Mouse (Mus musculus) heart, embryonic 10.5 days (tissue): Measurements from ENCODE around the gene Cabp2. TPM values are rescaled to one million over a fixed set of nuclear protein-coding genes. Genes with fewer than 3 reads are reported as not detected.

Experiments used
- DNase-seq: peaks from one replicate; pipeline ENCODE4 v3.0.0-alpha.2; 2017; ENCODE audit warnings: low spot score
- H3K27ac ChIP-seq: fragments of 300-500 bp; sonication (generic); 2 replicates; pipeline ENCODE4 v1.5.1; 2016; ENCODE audit warnings: mild to moderate bottlenecking
- H3K27me3 ChIP-seq: fragments of 300-500 bp; sonication (generic); 2 replicates; pipeline ENCODE4 v1.6.1; 2016; ENCODE audit warnings: mild to moderate bottlenecking; ENCODE audit not compliant: poor library complexity, insufficient read depth, severe bottlenecking
- H3K36me3 ChIP-seq: fragments of 300-500 bp; sonication (generic); 2 replicates; pipeline ENCODE4 v1.6.1; 2016; ENCODE audit warnings: mild to moderate bottlenecking, moderate library complexity
- H3K4me1 ChIP-seq: fragments of 300-500 bp; sonication (generic); 2 replicates; pipeline ENCODE4 v1.6.1; 2016; ENCODE audit warnings: mild to moderate bottlenecking
- H3K4me3 ChIP-seq: fragments of 300-500 bp; sonication (generic); 2 replicates; pipeline ENCODE4 v1.5.1; 2016; ENCODE audit warnings: mild to moderate bottlenecking, moderate library complexity
- H3K9me3 ChIP-seq: fragments of 300-500 bp; sonication (generic); 2 replicates; pipeline ENCODE4 v1.6.1; 2016; ENCODE audit warnings: mild to moderate bottlenecking, moderate library complexity
- WGBS: fragments of 180-500 bp; shearing (Covaris S2); methylation state at CpG from one replicate; pipeline ENCODE4 v1.1.7; 2016; 5-methylcytosine and 5-hydroxymethylcytosine counted together
- polyA plus RNA-seq: library from polyadenylated mRNA; unstranded; fragments of >200 nt; fragmentation: Nextera tagmentation; extraction: Ambion mirVana; gene quantifications from 2 replicates; pipeline ENCODE4 v1.2.1, GENCODE M21; 2016

Gene Cabp2
- polyA plus RNA-seq, 1 experiment from 2014 or later = not detected

GRCm38 (mm10) chr19:4072706-4073424 lies 8.5 kb upstream of the Cabp2 start:
- no peaks in the 10 kb centered on the region for H3K4me1 ChIP-seq
- no peaks in the 10 kb centered on the region for H3K27me3 ChIP-seq
- H3K4me3 ChIP-seq = no peak overlapping the region
- DNase-seq = peak; percentile 63
- H3K36me3 ChIP-seq = no peaks in the 10 kb centered on the region
- 82% methylated on average over 6 of the region's 6 CpGs for WGBS
- H3K9me3 ChIP-seq = no peaks in the 10 kb centered on the region
- H3K27ac ChIP-seq = no peak overlapping the region

GRCm38 (mm10) chr19:4075531-4075930 lies 5.8 kb upstream of the Cabp2 start:
- no peaks in the 10 kb centered on the region for H3K4me1 ChIP-seq
- DNase-seq = no peak
- H3K36me3 ChIP-seq = no peaks in the 10 kb centered on the region
- H3K27ac ChIP-seq = no peak overlapping the region
- WGBS = 78% methylated on average over 1 of the region's 1 CpGs
- H3K27me3 ChIP-seq = peaks cover 4% of the 10 kb centered on the region; the same call in 1 of the 2 replicates
- H3K9me3 ChIP-seq = no peaks in the 10 kb centered on the region
- H3K4me3 ChIP-seq = no peak overlapping the region

GRCm38 (mm10) chr19:4079594-4079993 lies 1.8 kb upstream of the Cabp2 start:
- no peaks in the 10 kb centered on the region for H3K9me3 ChIP-seq
- 65% methylated on average over 1 of the region's 1 CpGs for WGBS
- no peaks in the 10 kb centered on the region for H3K36me3 ChIP-seq
- H3K4me3 ChIP-seq = no peak overlapping the region
- peaks cover 32% of the 10 kb centered on the region for H3K27me3 ChIP-seq
- no peak for DNase-seq
- H3K27ac ChIP-seq = no peak overlapping the region
- H3K4me1 ChIP-seq = no peaks in the 10 kb centered on the region

- H3K27ac ChIP-seq = no peak overlapping the region
- WGBS = 58% methylated on average over 8 of the region's 8 CpGs
- no peaks in the 10 kb centered on the region for H3K9me3 ChIP-seq
- H3K4me3 ChIP-seq = no peak overlapping the region
- no peaks in the 10 kb centered on the region for H3K36me3 ChIP-seq
- H3K4me1 ChIP-seq = no peaks in the 10 kb centered on the region
- peaks cover 34% of the 10 kb centered on the region for H3K27me3 ChIP-seq
- DNase-seq = no peak
Observed at GRCm38 (mm10) chr19:4080511-4081009, 818 bp upstream of the Cabp2 start.

- H3K4me3 ChIP-seq = no peak overlapping the region
- no peak overlapping the region for H3K27ac ChIP-seq
- no peak for DNase-seq
- no peaks in the 10 kb centered on the region for H3K9me3 ChIP-seq
- H3K36me3 ChIP-seq = no peaks in the 10 kb centered on the region
- H3K27me3 ChIP-seq = peaks cover 46% of the 10 kb centered on the region
- H3K4me1 ChIP-seq = no peaks in the 10 kb centered on the region
- WGBS = 77% methylated on average over 11 of the region's 11 CpGs
Observed at GRCm38 (mm10) chr19:4082219-4082965, 1.0 kb downstream of the Cabp2 start.

GRCm38 (mm10) chr19:4083316-4083715 lies 1.9 kb downstream of the Cabp2 start:
- H3K9me3 ChIP-seq = no peaks in the 10 kb centered on the region
- H3K36me3 ChIP-seq = no peaks in the 10 kb centered on the region
- DNase-seq = no peak
- 70% methylated on average over 7 of the region's 7 CpGs for WGBS
- no peaks in the 10 kb centered on the region for H3K4me1 ChIP-seq
- H3K27me3 ChIP-seq = peaks cover 46% of the 10 kb centered on the region
- H3K4me3 ChIP-seq = no peak overlapping the region
- H3K27ac ChIP-seq = no peak overlapping the region

- H3K9me3 ChIP-seq = no peaks in the 10 kb centered on the region
- peaks cover 49% of the 10 kb centered on the region for H3K27me3 ChIP-seq
- no peaks in the 10 kb centered on the region for H3K4me1 ChIP-seq
- no peak overlapping the region for H3K4me3 ChIP-seq
- no peaks in the 10 kb centered on the region for H3K36me3 ChIP-seq
- no peak overlapping the region for H3K27ac ChIP-seq
- DNase-seq = no peak
- WGBS = 25% methylated on average over 8 of the region's 8 CpGs
Observed at GRCm38 (mm10) chr19:4083826-4084225, 2.4 kb downstream of the Cabp2 start.

- peaks cover 52% of the 10 kb centered on the region for H3K27me3 ChIP-seq
- H3K4me3 ChIP-seq = no peak overlapping the region
- WGBS = 89% methylated on average over 1 of the region's 1 CpGs
- no peaks in the 10 kb centered on the region for H3K36me3 ChIP-seq
- no peaks in the 10 kb centered on the region for H3K9me3 ChIP-seq
- no peak overlapping the region for H3K27ac ChIP-seq
- peak; percentile 58 for DNase-seq
- H3K4me1 ChIP-seq = no peaks in the 10 kb centered on the region
Observed at GRCm38 (mm10) chr19:4084984-4085383, 3.6 kb downstream of the Cabp2 start.

GRCm38 (mm10) chr19:4086156-4086555 lies 4.8 kb downstream of the Cabp2 start:
- peaks cover 52% of the 10 kb centered on the region for H3K27me3 ChIP-seq
- no peak overlapping the region for H3K27ac ChIP-seq
- no peaks in the 10 kb centered on the region for H3K9me3 ChIP-seq
- 81% methylated on average over 15 of the region's 15 CpGs for WGBS
- no peaks in the 10 kb centered on the region for H3K4me1 ChIP-seq
- no peak overlapping the region for H3K4me3 ChIP-seq
- peak; percentile 69 for DNase-seq
- H3K36me3 ChIP-seq = no peaks in the 10 kb centered on the region

GRCm38 (mm10) chr19:4087090-4087489 lies 5.7 kb downstream of the Cabp2 start:
- H3K36me3 ChIP-seq = no peaks in the 10 kb centered on the region
- WGBS = 89% methylated on average over 5 of the region's 5 CpGs
- H3K9me3 ChIP-seq = no peaks in the 10 kb centered on the region
- H3K4me1 ChIP-seq = no peaks in the 10 kb centered on the region
- H3K27ac ChIP-seq = no peak overlapping the region
- H3K4me3 ChIP-seq = no peak overlapping the region
- DNase-seq = peak; percentile 43
- peaks cover 48% of the 10 kb centered on the region for H3K27me3 ChIP-seq

- Histone ChIP-seq H3K9me3 (no peaks in the 10 kb centered on the region), H3K27me3 (peaks cover 38% of the 10 kb centered on the region), H3K4me1 (no peaks in the 10 kb centered on the region), H3K27ac (no peak overlapping the region), H3K4me3 (no peak overlapping the region), H3K36me3 (no peaks in the 10 kb centered on the region)
- 50% methylated on average over 5 of the region's 5 CpGs for WGBS
- DNase-seq = peak; percentile 64
Observed at GRCm38 (mm10) chr19:4088146-4088545, 6.8 kb downstream of the Cabp2 start.

GRCm38 (mm10) chr19:4089128-4089527 lies 7.8 kb downstream of the Cabp2 start:
- 78% methylated on average over 6 of the region's 6 CpGs for WGBS
- peaks cover 29% of the 10 kb centered on the region for H3K27me3 ChIP-seq
- no peak for DNase-seq

GRCm38 (mm10) chr19:4090446-4090845 lies 9.1 kb downstream of the Cabp2 start:
- H3K4me3 ChIP-seq = no peak overlapping the region
- 80% methylated on average over 3 of the region's 3 CpGs for WGBS

More at GRCm38 (mm10) chr19:4089128-4089527, 7.8 kb downstream of the Cabp2 start:
- H3K4me1 ChIP-seq = no peaks in the 10 kb centered on the region
- no peaks in the 10 kb centered on the region for H3K36me3 ChIP-seq
- no peaks in the 10 kb centered on the region for H3K9me3 ChIP-seq
- no peak overlapping the region for H3K27ac ChIP-seq
- no peak overlapping the region for H3K4me3 ChIP-seq

More at GRCm38 (mm10) chr19:4090446-4090845, 9.1 kb downstream of the Cabp2 start:
- Histone ChIP-seq H3K36me3 (no peaks in the 10 kb centered on the region), H3K4me1 (no peaks in the 10 kb centered on the region), H3K27ac (no peak overlapping the region), H3K27me3 (peaks cover 22% of the 10 kb centered on the region), H3K9me3 (no peaks in the 10 kb centered on the region)
- no peak for DNase-seq
